Mouse (Mus musculus) adrenal gland, adult 8-10 months (tissue): ENCODE measurements around the gene Adgrf2. TPM values are rescaled to one million over a fixed set of nuclear protein-coding genes. Genes with fewer than 3 reads are reported as not detected.

Experiments
- DNase-seq: peaks from one replicate; pipeline ENCODE4 v3.0.0; 2022
- total RNA-seq, 4 experiments: library from RNA; stranded (reverse); gene quantifications; 2 replicates each; pipeline ENCODE4 v1.2.4; 2022

The Adgrf2 gene
- under 1 TPM in 3 of 4 experiments, not detected in 1; 0.17 to 0.35 (median 0.22) TPM for total RNA-seq

- no peak for DNase-seq
These were observed at the start of gene Adgrf2 for GRCm38 (mm10) chr17:42741801-42742217. Adgrf2 (minus strand) TSS chr17:42742179.

GRCm38 (mm10) chr17:42790787-42791186 lies 48.8 kb upstream of the Adgrf2 start:
- no peak for DNase-seq

GRCm38 (mm10) chr17:42789723-42790122 lies 47.7 kb upstream of the Adgrf2 start:
- no peak for DNase-seq

GRCm38 (mm10) chr17:42788686-42789453 lies 46.9 kb upstream of the Adgrf2 start:
- DNase-seq: no peak

- peak; percentile 24 for DNase-seq
These were observed 40.3 kb upstream of the Adgrf2 start for GRCm38 (mm10) chr17:42782156-42782757.

DNA sequence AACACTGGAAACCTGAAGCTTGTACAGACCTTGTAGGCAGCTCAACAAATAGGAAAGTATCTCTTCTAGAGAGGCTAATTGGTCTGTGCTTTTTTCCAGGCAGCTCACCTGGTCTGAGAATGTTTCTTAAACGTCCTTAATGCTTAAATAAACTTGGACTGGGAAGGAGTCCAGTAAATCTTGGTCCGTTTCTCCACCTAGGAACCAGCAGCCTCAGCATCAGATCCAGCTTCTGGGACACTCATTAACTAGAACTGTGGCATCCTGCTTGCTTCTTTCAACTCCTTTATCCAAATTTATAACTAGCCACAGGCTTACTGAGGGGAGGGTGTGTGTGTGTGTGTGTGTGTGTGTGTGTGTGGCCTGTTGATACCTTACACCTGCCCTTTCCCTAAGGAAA lies 11.8 kb upstream of the Adgrf2 start:
- no peak for DNase-seq

GRCm38 (mm10) chr17:42752173-42752572 lies 10.2 kb upstream of the Adgrf2 start:
- peak; percentile 58 for DNase-seq

- DNase-seq: no peak
These were observed 3.9 kb upstream of the Adgrf2 start for GRCm38 (mm10) chr17:42745657-42746420.

DNA sequence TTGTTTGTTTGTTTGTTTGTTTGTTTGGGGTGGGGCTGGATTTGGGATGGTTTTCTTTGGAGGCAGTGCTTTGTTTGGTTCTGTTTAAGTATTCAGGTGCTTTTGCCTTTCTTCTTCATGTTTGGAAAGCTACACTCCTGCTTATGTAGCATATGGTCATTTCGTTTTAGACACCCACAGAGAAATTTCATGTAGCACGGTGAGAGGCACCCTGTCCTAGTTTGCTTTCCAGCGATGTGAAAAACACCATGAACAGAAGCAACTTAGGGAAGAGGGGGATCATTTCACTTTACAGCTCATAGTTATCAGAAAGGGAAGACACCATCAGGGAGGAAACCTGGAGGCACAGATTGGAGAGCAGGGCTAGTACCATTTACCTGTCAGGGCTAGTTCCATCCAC lies 844 bp upstream of the Adgrf2 start:
- no peak for DNase-seq

DNA sequence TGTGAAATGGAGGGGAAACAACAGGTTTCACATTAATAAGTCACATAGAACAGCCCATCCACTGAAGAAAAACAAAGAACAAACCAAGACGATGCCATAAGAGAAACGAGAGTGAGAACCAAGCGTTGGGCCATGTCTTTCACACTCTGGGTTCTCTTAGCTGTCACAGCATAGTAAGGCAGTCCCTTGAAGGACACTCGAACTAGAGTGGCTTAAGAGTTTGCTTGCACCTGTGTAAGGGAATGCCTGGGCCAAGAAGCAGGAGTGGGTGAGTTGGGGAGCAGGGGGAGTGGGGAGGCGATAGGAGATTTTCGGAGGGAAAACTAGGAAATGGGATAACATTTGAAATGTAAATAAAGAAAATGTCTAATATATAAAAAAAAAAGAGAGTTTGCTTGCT lies 3.2 kb downstream of the Adgrf2 start:
- DNase-seq: no peak

GRCm38 (mm10) chr17:42717161-42717560 lies 24.8 kb downstream of the Adgrf2 start:
- DNase-seq: no peak

DNA sequence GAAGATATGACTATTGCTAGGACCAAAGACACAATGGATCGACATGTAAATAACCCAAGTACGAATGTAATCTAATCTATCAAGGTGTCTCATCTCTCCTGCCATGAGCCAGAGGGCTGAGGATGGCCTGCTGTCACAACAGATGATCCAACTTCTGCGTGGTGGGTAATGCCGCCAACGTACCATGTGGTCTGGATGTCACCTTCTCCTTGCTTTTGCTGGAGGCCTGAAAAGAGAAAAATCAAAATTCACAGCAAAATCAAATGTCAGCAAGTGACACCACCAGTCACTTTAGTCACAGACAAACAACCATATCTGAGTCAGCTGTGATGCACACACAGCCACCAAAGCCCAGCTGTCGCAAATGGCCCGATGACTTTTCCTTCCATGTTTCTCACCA lies 27.0 kb downstream of the Adgrf2 start:
- DNase-seq: no peak

- no peak for DNase-seq
These were observed 31.3 kb downstream of the Adgrf2 start for GRCm38 (mm10) chr17:42710717-42711116.

DNA sequence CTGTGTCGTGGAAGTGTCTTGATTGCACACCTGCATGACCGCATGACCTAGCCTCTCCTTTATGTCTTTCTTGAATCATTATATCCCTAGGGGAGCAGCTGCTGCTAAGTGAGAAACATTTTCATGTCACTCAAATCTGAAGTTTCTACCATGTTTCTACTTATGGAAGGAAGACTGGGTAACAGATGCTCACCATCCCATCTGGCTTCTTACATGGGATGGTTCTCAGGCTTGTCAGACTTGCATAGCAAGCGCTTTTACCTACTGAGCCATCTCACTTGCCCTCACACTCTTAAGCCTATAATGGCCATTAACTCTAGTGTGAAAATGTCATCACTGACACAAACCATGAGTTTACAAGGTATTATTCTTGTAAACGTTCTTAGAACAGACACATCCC lies 36.4 kb downstream of the Adgrf2 start:
- DNase-seq: no peak

DNA sequence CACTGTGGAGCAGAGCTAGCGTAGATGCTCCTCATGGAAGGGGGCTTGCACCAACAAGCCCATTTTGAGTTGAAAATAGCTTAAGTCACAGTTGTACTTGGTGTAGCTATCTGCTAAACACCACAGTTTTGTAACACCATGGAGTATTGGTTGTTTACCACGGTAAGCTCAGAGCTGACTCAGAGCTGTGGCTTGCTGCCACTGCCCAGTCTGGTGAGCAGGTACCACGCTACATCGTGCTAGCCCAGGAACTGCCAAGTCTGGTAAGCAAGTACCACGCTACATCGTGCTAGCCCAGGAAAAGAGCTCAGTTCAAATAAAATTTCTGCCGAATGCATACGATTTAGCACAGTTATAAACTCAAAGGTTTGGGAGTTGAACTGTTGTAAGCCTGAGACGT lies 39.8 kb downstream of the Adgrf2 start:
- DNase-seq: no peak

GRCm38 (mm10) chr17:42694730-42695129 lies 47.2 kb downstream of the Adgrf2 start:
- DNase-seq: no peak

DNA sequence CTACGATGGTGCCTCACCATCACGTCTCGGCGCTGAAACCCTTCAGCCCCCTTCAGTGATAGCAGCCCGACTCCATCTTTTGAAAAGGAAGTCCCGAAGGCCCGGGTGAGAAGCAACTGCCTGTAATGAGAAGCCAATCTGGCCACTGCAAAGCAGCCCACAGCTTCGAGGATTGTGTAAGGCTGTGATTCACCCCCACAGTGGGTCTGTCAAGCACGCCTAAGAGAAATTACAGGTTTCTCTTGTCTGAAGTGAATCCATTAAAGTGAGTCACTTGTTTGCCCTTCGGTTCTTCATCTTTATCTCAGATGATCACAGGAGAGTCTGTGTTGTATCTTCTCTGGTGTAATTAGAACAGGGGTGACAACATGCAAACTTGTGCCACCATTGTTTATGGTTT lies 49.8 kb downstream of the Adgrf2 start, which contains the start of gene Adgrf4:
Gene Adgrf4 (minus strand): TSS at position 149 of the 400 bp plus-strand sequence.
- DNase-seq: peak; percentile 2

- no peak for DNase-seq
These were observed 51.4 kb downstream of the Adgrf2 start for GRCm38 (mm10) chr17:42690531-42690930.

Other genes with a start within 250 kb of the Adgrf2 start
- not detected for gene Opn5, start 130.8 kb downstream of the Adgrf2 start, total RNA-seq
- under 1 TPM in 1 of 4 experiments, not detected in 3; 0.12 TPM for gene Adgrf4, start 49.9 kb downstream of the Adgrf2 start, total RNA-seq
- gene Cd2ap, start 134.5 kb upstream of the Adgrf2 start, total RNA-seq: 10 to 100 TPM; 56.2 to 77.5 (median 66.8) TPM